Mouse (Mus musculus) forebrain, embryonic 16.5 days (tissue): ENCODE data around the gene Gm6351. TPM values are rescaled to one million over a fixed set of nuclear protein-coding genes. Genes with fewer than 3 reads are reported as not detected.
"Not testable (repeated sequence)": the region's sequence is repeated elsewhere in the genome, so short reads cannot be mapped to it uniquely, and the experiment has no call there.

Experiments
- ATAC-seq: fragments of 200-750 bp; cut with Nextera tagmentation; 2 replicates; pipeline ENCODE4 v1.8.0; 2017; ENCODE audit warnings: mild to moderate bottlenecking, moderate library complexity
- H3K27ac ChIP-seq: fragments of 300-500 bp; sonication (generic); 2 replicates; pipeline ENCODE4 v1.5.1; 2014; ENCODE audit warnings: low read length, control low read depth
- H3K27me3 ChIP-seq: fragments of 300-500 bp; sonication (generic); replicated peaks from 2 replicates; pipeline ENCODE4 v1.6.1; 2014; ENCODE audit warnings: low read length; ENCODE audit not compliant: control insufficient read depth, insufficient read depth
- H3K36me3 ChIP-seq: fragments of 300-500 bp; sonication (generic); 2 replicates; pipeline ENCODE4 v1.6.1; 2014; ENCODE audit not compliant: control insufficient read depth, insufficient read depth
- H3K4me1 ChIP-seq: fragments of 300-500 bp; sonication (generic); replicated peaks from 2 replicates; pipeline ENCODE4 v1.6.1; 2014; ENCODE audit warnings: low read length; ENCODE audit not compliant: control insufficient read depth, insufficient read depth
- H3K4me2 ChIP-seq: fragments of 300-500 bp; sonication (generic); 2 replicates; pipeline ENCODE4 v1.6.1; 2014; ENCODE audit warnings: mild to moderate bottlenecking, low read length, control low read depth
- H3K4me3 ChIP-seq: fragments of 300-500 bp; sonication (generic); replicated peaks from 2 replicates; pipeline ENCODE4 v1.5.1; 2014; ENCODE audit warnings: mild to moderate bottlenecking, low read length, control low read depth
- H3K9ac ChIP-seq: fragments of 300-500 bp; sonication (generic); replicated peaks from 2 replicates; pipeline ENCODE4 v1.6.1; 2014; ENCODE audit warnings: low read depth, low read length, control low read depth
- H3K9me3 ChIP-seq: fragments of 300-500 bp; sonication (generic); 2 replicates; pipeline ENCODE4 v1.6.1; 2016; ENCODE audit warnings: low read length; ENCODE audit not compliant: control insufficient read depth
- WGBS: fragments of 180-500 bp; shearing (Covaris S2); extraction: QIAGEN DNeasy Blood & Tissue Kit; methylation state at CpG from one replicate; pipeline ENCODE4 v1.1.7; 2014; 5-methylcytosine and 5-hydroxymethylcytosine counted together
- polyA plus RNA-seq: library from polyadenylated mRNA; unstranded; fragments of >200 nt; fragmentation: Nextera tagmentation; extraction: Ambion mirVana; gene quantifications from 2 replicates; pipeline ENCODE4 v1.2.1, GENCODE M21; 2015

Gm6351 gene
- polyA plus RNA-seq, result not detected in 2 replicates

DNA sequence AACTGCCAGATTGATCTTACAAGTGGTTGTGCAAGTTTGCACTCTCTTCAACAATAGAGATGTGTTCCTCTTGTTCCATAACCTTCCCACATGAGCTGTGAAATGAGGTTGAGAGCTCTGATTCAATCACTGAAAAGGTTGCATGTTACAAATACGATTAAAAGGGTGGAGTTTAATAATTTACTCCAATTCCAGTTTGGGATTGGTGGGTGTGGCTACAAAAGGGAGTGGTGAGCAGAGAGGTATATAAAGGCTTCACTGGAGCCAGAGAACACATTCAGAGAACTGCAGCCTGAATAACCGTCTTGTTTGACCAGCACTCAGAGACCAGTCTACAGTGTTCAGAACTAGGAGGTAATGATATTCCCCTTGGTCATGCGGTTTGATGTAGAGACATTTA, at the start of gene Gm6351:
TSS of gene Gm6351 (plus strand) at position 301 of the 400 bp plus-strand sequence.
- not testable (repeated sequence) for H3K4me3 ChIP-seq, H3K27ac ChIP-seq, H3K9ac ChIP-seq, H3K4me2 ChIP-seq, H3K27me3 ChIP-seq, H3K4me1 ChIP-seq, H3K9me3 ChIP-seq, H3K36me3 ChIP-seq, ATAC-seq
- WGBS, result no CpG with 5 or more reads among the region's 3 CpGs

DNA sequence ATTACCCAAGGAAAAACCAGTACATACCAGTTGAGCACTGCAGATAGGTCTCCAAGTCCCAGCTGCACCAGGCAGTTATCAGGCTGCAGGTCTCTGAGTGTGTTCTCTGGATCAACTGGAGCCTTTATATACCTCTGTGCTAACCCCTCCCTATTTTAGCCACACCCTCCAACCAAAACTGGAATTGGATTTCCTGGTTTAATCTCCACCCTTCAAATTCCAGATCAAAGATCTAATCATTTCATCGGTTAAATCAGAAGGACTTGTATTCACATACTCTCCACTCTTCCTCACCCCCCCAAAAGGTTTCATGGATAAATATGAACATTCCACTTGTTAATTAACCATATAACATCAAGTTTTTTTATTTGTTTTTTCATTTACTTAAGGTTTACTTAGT, 5.7 kb upstream of the Gm6351 start, which contains the start of gene BC061212:
TSS of gene BC061212 (minus strand) at position 101 of the 400 bp plus-strand sequence.
- not testable (repeated sequence) for H3K27ac ChIP-seq, H3K36me3 ChIP-seq, H3K27me3 ChIP-seq, H3K4me2 ChIP-seq, H3K4me3 ChIP-seq, ATAC-seq, H3K4me1 ChIP-seq, H3K9me3 ChIP-seq, H3K9ac ChIP-seq
- WGBS, result no CpG with 5 or more reads among the region's 1 CpGs

Other genes starting within 250 kb of the Gm6351 start
- gene Gm7792, start 232.6 kb upstream of the Gm6351 start, polyA plus RNA-seq, result not detected in 2 replicates
- not detected in 2 replicates for gene Gm16429, start 147.3 kb upstream of the Gm6351 start, polyA plus RNA-seq
- gene BC061212, start 5.8 kb upstream of the Gm6351 start, polyA plus RNA-seq, result not detected in 2 replicates
- gene Gm3106, start 141.6 kb downstream of the Gm6351 start, polyA plus RNA-seq, result not detected in 2 replicates
- not detected in 2 replicates for gene A430089I19Rik, start 230.4 kb downstream of the Gm6351 start, polyA plus RNA-seq
- gene Gm6502, start 238.1 kb downstream of the Gm6351 start, polyA plus RNA-seq, result not detected in 2 replicates